Mouse (Mus musculus): ENCODE data around the gene Zfp729a.
"Not testable (repeated sequence)": the region's sequence is repeated elsewhere in the genome, so short reads cannot be mapped to it uniquely, and the experiment has no call there.

Zfp729a gene

DNA sequence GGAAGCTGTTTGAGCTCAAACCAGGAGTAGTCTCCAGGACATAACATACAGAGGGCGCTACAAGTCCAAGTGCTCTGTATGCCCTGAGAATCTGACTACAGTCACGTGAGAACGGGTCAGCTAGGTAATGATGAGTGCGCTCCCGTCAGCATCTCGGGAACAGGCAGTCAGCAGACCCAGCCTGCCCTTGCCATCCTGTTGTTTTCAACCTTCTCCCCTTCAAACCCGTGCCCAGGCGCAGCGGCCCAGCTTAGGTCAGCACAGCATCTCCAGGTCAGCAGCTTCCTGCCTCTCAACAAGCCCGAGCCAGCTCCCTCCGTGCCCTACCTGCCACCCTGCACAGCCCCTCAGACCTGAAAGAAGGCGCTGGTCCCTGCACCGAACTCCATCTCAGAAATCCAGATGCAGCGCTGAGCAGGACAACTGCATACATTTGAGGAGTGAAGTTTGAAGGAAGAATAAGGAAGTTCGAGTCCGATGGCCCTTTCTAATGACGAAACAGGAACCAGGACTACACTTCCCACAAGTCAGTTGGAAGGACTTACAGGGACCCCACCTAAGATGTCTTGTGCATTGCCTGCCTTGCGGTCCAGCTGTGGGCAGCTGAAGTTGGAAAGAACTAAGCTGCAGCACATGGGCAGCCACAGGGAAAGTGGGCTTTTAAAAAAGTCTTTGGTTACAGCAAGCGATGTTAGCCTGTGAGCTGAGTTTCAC lies at the start of gene Zfp729a, which contains the start of gene Gm49345:
Zfp729a (minus strand) TSS at position 498 of the 714 bp plus-strand sequence.
Gm49345 (minus strand) TSS at position 476 of the 714 bp plus-strand sequence.
- DNase-seq, result peak; percentile 80 to 87

DNA sequence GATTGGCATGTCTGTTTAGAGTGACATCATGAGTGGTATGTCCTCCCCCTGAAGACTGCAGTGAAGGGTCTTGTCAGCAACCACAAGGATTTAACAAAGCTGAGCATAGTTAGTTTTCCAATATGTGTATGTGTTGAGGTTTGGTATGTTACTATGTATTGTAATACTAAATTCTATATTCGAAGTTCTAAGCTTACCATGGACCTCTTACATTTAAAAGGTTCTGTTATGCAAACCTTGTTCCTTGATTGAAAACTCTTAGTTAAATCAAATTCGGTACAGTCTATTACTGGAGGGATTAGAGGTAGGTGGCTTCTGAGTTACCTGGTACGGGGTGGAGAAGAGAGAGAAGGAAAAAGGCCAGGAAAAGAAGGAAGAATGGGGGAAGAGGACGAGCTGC lies 49.4 kb upstream of the Zfp729a start, which contains the start of gene Zfp738:
Zfp738 (minus strand) TSS at position 101 of the 400 bp plus-strand sequence.
- no peak for DNase-seq

DNA sequence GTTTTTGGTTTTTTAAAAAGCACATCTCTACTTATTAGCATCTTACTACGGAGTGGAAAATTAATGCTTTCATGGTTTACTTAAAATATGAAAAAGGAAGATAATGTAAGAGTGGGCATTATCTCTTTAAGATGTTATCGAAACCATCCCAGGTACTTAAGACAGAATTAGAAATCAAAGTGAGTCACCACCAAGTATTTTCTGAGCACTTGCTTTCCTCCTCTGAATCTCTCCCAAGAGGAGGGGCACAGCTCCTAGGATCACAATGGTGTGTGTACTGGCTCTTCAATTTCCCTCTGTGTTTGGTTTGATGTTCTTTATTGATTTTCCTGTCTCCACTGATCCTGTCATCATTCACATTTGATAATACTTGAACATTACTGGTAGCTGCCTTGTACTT lies 46.2 kb upstream of the Zfp729a start:
- DNase-seq, result not testable (repeated sequence)

DNA sequence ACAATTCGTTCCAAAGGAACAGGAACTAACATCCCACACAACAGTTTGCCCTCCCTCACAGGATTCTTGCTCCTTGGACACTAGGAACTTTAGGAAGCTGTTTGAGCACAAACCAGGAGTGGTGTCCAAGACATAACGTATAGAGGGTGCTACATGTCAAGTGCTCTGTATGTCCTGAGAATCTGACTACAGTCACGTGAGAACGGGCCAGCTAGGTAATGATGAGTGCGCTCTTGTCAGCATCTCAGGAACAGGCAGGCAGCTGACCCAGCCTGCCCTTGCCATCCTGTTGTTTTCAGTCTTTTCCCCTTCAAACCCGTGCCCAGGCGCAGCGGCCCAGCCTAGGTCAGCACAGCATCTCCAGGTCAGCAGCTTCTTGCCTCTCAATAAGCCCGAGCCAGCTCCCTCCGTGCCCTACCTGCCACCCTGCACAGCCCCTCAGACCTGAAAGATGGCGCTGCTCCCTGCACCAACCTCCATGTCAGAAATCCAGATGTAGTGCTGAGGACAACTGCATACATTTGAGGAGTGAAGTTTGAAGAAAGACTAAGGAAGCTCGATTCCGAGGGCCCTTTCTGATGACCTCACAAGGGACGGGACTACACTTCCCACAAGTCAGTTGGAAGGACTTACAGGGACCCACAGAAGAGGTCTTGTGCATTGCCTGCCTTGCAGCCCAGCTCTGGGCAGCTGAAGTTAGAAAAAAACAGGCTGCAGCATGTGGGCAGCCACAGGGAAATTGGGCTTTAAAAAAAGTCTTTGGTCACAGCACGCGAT lies 45.6 kb upstream of the Zfp729a start:
- DNase-seq, result peak; percentile 85 to 88

DNA sequence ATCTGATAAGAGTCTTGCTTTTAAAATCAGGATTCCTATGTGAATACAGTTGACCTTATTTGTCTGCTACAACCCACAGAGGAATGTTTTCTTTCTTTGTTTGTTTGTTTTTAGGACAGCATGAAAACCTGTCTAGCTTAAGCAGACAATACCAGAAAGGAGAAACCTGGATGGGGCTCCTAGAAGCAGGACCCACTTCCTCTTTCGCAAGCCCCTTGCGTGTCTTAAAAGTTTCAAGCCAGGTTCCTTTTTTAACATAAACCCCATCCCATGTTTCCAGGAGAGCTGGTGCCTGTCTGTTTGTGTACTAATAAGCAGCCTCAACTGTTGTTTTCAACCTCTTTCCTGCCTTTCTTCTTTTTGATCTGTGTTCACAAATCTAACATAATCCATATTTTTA lies 37.3 kb upstream of the Zfp729a start:
- DNase-seq, result no peak

DNA sequence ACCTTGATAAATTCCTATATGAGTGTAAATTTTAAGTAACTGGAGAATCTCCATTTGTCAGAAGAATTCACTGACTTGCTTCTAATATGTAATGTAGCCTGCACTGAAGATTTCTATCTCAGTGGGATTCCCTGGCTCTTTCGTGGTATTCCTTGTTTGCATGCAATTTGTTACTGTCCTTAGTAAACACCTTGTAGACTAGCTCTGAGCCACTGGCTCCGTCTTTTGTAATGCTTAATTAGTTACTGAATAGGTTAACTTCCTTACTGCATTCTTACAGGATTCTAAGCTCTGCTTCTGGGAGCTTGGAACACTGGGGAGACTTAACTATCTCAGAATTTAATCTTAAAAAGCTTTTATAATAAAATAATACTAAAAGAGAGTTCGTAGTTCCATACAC lies 14.9 kb upstream of the Zfp729a start:
- no peak for DNase-seq

DNA sequence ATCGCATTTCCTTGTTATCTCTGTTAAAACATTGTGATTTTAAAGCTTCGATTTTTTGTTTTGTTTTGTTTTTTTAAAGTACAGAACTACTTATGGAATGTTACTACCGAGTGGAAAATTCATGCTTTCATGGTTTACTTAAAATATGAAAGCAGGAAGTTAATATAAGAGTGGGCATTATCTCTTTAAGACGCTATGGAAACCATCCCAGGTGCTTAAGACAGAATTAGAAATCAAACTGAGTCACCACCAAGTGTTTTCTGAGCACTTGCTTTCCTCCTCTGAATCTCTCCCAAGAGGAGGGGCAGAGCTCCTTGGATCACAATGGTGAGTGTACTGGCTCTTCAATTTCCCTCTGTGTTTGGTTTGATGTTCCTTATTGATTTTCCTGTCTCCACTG lies 27.5 kb downstream of the Zfp729a start:
- DNase-seq, result no peak

DNA sequence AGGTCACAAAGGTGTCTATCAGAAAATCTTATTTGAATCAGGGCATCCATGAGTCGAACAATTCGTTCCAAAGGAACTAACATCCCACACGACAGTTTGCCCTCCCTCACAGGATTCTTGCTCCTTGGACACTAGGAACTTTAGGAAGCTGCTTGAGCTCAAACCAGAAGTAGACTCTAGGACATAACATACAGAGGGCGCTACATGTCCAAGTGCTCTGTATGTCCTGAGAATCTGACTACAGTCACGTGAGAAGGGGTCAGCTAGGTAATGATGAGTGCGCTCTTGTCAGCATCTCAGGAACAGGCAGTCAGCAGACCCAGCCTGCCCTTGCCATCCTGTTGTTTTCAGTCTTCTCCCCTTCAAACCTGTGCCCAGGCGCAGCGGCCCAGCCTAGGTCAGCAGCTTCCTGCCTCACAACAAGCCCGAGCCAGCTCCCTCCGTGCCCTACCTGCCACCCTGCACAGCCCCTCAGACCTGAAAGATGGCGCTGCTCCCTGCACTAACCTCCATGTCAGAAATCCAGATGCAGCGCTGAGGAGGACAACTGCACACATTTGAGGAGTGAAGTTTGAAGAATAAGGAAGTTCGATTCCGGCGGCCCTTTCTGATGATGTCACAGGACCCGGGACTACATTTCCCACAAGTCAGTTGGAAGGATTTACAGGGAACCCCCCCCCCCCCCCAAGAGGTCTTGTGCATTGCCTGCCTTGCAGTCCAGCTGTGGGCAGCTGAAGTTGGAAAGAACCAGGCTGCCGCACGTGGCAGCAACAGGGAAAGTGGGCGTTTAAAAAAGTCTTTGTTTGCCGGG lies 28.3 kb downstream of the Zfp729a start, which contains the start of gene Zfp729b:
Zfp729b (minus strand) TSS at position 642 of the 811 bp plus-strand sequence.
- peak; percentile 93 to 94 for DNase-seq

DNA sequence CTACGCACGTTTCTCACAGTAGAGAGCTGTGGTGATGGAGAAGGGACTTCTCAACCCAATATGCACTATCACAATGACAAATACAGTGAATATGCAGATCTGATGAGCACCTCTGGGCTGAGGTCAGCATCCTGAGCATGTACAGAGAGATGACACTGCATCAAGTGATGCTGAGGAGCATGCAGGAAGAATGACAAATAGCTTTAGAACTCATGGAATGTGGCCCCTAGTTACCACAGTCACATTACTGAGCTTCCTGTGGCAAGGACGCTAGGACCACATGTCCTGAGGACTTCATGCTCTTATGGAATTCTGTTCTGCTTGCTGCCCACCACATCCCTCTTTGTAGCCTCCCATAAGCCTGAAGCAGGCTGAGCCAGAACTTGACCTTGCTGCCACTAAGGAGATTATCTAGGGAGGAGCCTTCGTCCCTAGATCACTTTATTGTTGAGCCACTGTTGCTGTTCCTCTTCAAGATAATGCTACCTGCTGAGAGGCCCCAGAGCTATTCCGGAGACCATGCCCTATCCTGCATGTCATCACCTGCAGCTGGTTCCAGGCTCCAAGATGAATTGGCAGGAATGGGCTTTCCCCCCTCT lies 64.9 kb downstream of the Zfp729a start:
- no peak for DNase-seq

All from cerebellum, postnatal 25 days (tissue).